Mouse (Mus musculus) erythroblast, embryonic 14.5 days (primary cell): Measurements from ENCODE around the gene Mrpl17. TPM values are rescaled to one million over a fixed set of nuclear protein-coding genes. Genes with fewer than 3 reads are reported as not detected.
"Not testable (repeated sequence)": the region's sequence is repeated elsewhere in the genome, so short reads cannot be mapped to it uniquely, and the experiment has no call there.

ENCODE experiments used
- H3K27me3 ChIP-seq: 2 replicates; pipeline ENCODE4 v1.6.1; 2012; ENCODE audit warnings: inconsistent platforms; ENCODE audit not compliant: control insufficient read depth
- H3K36me3 ChIP-seq: 2 replicates; pipeline ENCODE4 v1.6.1; 2012; ENCODE audit warnings: mild to moderate bottlenecking, inconsistent platforms; ENCODE audit not compliant: control insufficient read depth
- H3K4me1 ChIP-seq: 2 replicates; pipeline ENCODE4 v1.6.1; 2012; ENCODE audit warnings: inconsistent platforms; ENCODE audit not compliant: control insufficient read depth
- H3K4me3 ChIP-seq: replicated peaks from 2 replicates; pipeline ENCODE3; 2012; ENCODE audit warnings: moderate library complexity, mild to moderate bottlenecking, inconsistent platforms
- H3K9me3 ChIP-seq: 2 replicates; pipeline ENCODE4 v1.6.1; 2012; ENCODE audit warnings: low read length, inconsistent platforms, mixed read lengths; ENCODE audit not compliant: control insufficient read depth
- GATA1 ChIP-seq: IDR thresholded peaks from 2 replicates; pipeline ENCODE4 v1.6.1; 2012; ENCODE audit warnings: low read length, inconsistent platforms, mixed read lengths
- TAL1 ChIP-seq: IDR thresholded peaks from 3 replicates; pipeline ENCODE4 v1.6.1; 2012; ENCODE audit warnings: low read length, inconsistent platforms, mixed read lengths
- polyA plus RNA-seq: library from polyadenylated mRNA; stranded (reverse); fragments of >175 nt; gene quantifications from 2 replicates; pipeline ENCODE4 v1.2.3, GENCODE M21; 2012

Gene Mrpl17
- 11.4 and 15.8 TPM in 2 replicates for polyA plus RNA-seq

GRCm38 (mm10) chr7:105810877-105811489 lies at the start of gene Mrpl17:
Mrpl17 (minus strand) TSS chr7:105811099.
- TF ChIP-seq TAL1 (no peak), GATA1 (no peak)
- H3K27me3 ChIP-seq: no peaks in the 10 kb centered on the region
- H3K4me3 ChIP-seq: peak within 1 kb of the TSS; percentile 78
- H3K36me3 ChIP-seq: peaks cover 25% of the 10 kb centered on the region
- peaks cover 33% of the 10 kb centered on the region for H3K4me1 ChIP-seq
- H3K9me3 ChIP-seq: no peaks in the 10 kb centered on the region

DNA sequence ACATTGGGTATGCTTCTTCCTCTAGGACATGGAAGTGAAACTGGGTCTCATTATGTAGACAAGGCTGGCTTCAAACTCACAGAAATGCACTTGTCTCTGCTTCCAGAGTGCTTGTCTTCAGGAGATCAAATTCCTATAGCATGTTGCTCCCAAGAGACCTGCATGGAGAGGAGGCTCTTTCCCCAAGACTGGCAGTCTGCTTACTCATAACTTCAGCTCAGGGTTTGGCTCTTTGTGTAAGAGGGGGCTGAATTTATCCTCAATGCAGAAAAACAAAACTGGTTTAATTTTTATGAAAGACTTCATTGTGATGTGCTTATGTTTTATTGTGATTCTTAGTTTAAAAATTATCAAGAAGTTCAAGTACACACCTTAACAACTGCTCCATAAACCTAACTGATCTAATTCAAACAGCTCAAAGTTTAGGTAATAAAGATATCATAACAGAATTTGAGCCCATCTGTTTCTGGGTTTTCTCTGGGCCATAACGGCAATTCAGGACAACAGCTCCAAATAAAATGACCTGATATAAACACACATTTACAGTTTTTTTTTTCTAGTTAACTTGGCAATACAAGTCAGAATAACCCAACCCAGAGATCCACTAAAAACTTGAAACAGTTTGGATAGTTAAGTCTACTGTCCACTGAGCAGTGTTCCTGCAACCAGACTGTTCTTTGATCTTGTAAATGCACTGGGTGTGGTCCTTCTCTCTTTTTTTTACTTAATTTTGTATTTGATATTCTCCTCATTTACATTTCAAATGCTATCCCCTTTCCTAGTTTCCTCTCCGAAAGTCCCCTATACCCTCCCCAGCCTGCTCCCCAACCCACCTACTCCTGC lies 45.0 kb upstream of the Mrpl17 start:
- not testable (repeated sequence) for H3K4me3 ChIP-seq, H3K4me1 ChIP-seq, H3K36me3 ChIP-seq, H3K27me3 ChIP-seq, H3K9me3 ChIP-seq

DNA sequence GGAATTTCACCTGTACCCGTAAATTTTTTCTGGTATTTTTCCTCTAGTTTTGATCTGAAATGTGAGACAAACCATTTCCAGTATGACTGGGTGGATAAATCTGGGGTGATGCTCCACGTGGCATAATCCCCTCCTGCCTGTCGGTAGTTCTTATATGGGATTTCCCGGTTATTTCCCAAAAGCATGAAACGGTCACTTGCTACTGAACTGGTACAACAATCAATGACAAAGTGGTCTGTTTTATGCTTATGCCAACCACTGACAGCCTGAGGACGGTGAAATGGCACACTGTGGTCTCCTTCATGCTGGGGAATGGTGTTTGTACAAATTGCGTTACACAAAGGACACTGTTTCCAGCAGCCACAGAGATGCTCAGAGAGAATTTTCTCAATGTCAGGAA lies 13.4 kb upstream of the Mrpl17 start:
- Histone ChIP-seq H3K4me3 (no peak overlapping the region), H3K4me1 (no peaks in the 10 kb centered on the region), H3K36me3 (no peaks in the 10 kb centered on the region), H3K9me3 (no peaks in the 10 kb centered on the region), H3K27me3 (no peaks in the 10 kb centered on the region)
- TF ChIP-seq TAL1: no peak
- TF ChIP-seq GATA1: no peak

DNA sequence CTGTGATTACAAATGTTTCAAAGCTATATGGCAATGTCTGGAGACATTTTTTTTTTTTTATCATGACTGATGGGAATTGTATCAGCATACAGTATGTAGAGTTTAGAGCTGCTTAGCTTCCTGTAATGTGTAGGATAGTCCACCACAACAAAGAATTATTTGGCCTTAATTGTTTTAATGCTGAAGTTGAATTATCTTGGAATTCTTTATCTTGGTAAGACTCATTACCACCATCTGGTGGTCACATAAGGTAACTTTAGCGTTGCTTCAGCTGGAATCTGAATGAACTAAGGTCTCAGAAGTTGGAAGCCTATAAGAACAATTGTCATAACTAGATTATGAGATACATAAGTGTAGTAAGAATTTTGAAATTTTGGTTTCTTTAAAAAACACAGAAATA lies 7.6 kb upstream of the Mrpl17 start:
- TF ChIP-seq GATA1: no peak
- Histone ChIP-seq H3K27me3 (no peaks in the 10 kb centered on the region), H3K4me1 (no peaks in the 10 kb centered on the region)

DNA sequence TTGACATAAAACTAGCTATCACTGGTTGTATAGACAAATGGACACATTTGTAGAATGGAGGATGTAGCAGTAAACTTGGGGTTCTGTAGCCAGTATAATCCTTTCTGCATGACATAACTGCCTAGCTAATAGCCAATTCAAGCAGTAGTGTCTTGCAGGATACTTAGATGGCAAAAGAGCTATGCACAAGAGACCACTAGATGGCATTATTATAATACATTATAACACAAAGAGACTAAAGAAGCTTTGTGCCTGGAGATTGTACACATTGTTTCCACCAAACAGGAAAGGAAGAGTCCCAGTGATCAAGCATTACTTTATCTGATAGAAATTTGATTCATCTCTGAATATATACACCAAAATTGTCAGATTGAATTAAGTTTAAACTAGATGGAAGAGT lies 5.8 kb upstream of the Mrpl17 start:
- TF ChIP-seq TAL1: no peak
- TF ChIP-seq GATA1: no peak
- Histone ChIP-seq H3K4me1 (peaks cover 3% of the 10 kb centered on the region), H3K27me3 (no peaks in the 10 kb centered on the region), H3K4me3 (no peak overlapping the region), H3K9me3 (no peaks in the 10 kb centered on the region), H3K36me3 (no peaks in the 10 kb centered on the region)

More for the DNA sequence above, 7.6 kb upstream of the Mrpl17 start:
- Histone ChIP-seq H3K9me3 (no peaks in the 10 kb centered on the region), H3K4me3 (no peak overlapping the region), H3K36me3 (no peaks in the 10 kb centered on the region)

DNA sequence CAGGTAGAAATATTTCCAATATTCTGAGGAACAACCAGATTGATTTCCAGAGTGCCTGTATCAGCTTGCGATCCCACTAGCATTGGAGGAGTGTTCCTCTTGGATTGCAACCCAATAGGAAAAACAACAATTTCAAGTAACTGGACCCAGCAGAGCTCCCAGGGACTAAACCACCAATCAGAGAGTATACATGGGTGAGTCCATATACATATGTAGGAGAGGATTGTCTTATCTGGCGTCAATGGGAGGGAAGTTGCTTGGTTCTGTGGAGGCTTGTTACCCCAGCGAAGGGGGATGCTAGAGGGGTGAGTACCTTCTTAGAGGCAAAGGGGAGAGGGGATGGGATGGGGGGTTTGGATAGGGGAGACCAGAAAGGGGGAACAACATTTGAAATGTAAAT lies 2.4 kb upstream of the Mrpl17 start:
- Histone ChIP-seq H3K9me3 (no peaks in the 10 kb centered on the region), H3K36me3 (peaks cover 16% of the 10 kb centered on the region), H3K4me3 (no peak overlapping the region), H3K4me1 (peaks cover 33% of the 10 kb centered on the region), H3K27me3 (no peaks in the 10 kb centered on the region)
- TF ChIP-seq GATA1 (no peak), TAL1 (no peak)

GRCm38 (mm10) chr7:105812566-105812965 lies 1.7 kb upstream of the Mrpl17 start:
- Histone ChIP-seq H3K36me3 (peaks cover 22% of the 10 kb centered on the region), H3K4me3 (no peak overlapping the region), H3K27me3 (no peaks in the 10 kb centered on the region), H3K4me1 (peaks cover 33% of the 10 kb centered on the region), H3K9me3 (no peaks in the 10 kb centered on the region)
- no peak for TF ChIP-seq TAL1
- no peak for TF ChIP-seq GATA1

DNA sequence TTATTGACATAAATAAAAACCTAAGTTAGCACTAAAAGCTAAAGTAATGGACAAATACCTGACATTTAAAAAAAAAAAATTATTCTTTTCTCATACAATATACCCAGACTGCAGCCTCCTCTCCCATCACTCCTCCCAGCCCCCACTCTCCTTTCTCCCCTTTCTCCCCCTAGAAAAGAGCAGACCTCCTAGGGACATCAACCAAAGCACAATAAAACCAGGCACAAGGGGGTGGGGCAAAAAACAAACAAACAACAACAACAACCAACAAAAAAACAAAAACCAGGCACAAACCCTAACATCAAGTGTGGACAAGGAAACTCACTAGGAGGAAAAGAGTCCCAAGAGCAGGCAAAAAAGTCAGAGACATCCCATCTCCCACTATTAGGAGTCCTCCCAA lies 617 bp upstream of the Mrpl17 start:
- peak overlapping the region; percentile 78 for H3K4me3 ChIP-seq
- peaks cover 33% of the 10 kb centered on the region for H3K4me1 ChIP-seq
- H3K9me3 ChIP-seq: no peaks in the 10 kb centered on the region
- peaks cover 25% of the 10 kb centered on the region for H3K36me3 ChIP-seq
- H3K27me3 ChIP-seq: no peaks in the 10 kb centered on the region
- TF ChIP-seq GATA1: no peak
- no peak for TF ChIP-seq TAL1

GRCm38 (mm10) chr7:105810280-105810876 lies 521 bp downstream of the Mrpl17 start:
- peak overlapping the region; percentile 78 for H3K4me3 ChIP-seq
- H3K4me1 ChIP-seq: peaks cover 33% of the 10 kb centered on the region
- no peaks in the 10 kb centered on the region for H3K9me3 ChIP-seq
- H3K36me3 ChIP-seq: peaks cover 25% of the 10 kb centered on the region
- TF ChIP-seq TAL1: no peak
- TF ChIP-seq GATA1: no peak
- no peaks in the 10 kb centered on the region for H3K27me3 ChIP-seq
